Mouse (Mus musculus) Patski (cell line): ENCODE data around the gene Cic. TPM values are rescaled to one million over a fixed set of nuclear protein-coding genes. Genes with fewer than 3 reads are reported as not detected.

ENCODE experiments used
- ATAC-seq: fragments of 100-300 bp; one replicate; pipeline ENCODE4 v1.8.0; 2021
- CTCF ChIA-PET: fragments of 350-600 bp; sonication (Branson Sonifier 250); formaldehyde crosslinking; loops from one replicate; lab custom pipeline; 2022; ENCODE audit warnings: inconsistent platforms; lab: Charles Lee
- POLR2A ChIA-PET: fragments of 350-600 bp; sonication (Branson Sonifier 250); formaldehyde crosslinking; loops from one replicate; lab custom pipeline; 2022; ENCODE audit warnings: antibody characterized with exemption, inconsistent platforms; lab: Charles Lee
- DNase-seq: peaks from one replicate; pipeline ENCODE4 v3.0.0-alpha.2; 2011; ENCODE audit warnings: low read depth, low spot score
- H3K27me3 ChIP-seq: fragments of 371-371 bp; one replicate; pipeline ENCODE4 v1.5.1; 2021
- CTCF ChIP-seq: fragments of 100-300 bp; IDR thresholded peaks from one replicate; pipeline ENCODE4 v1.5.1; 2021
- in situ Hi-C: fragments of 300-500 bp; cut with MboI; formaldehyde crosslinking; loops from 3 replicates; pipeline ENCODE4 v1.11.1; 2018; ENCODE audit warnings: low pct_unique_long_range_greater_than_20kb, mixed read lengths
- polyA plus RNA-seq: library from polyadenylated mRNA; unstranded; gene quantifications from one replicate; pipeline ENCODE4 v1.2.3, GENCODE M21; 2021

The Cic gene
- polyA plus RNA-seq, 1 experiment from 2014 or later, result 138 TPM

GRCm38 (mm10) chr7:25289925-25290324, 22.4 kb downstream of the Cic start:
- no peak for DNase-seq
- in situ Hi-C loops, result no loop called here
- H3K27me3 ChIP-seq, result no peaks in the 10 kb centered on the region
- ChIA-PET POLR2A (no interaction called here), CTCF (interaction anchor here (3.5 kb wide), 1 partner anchor 27 kb away, joined by 15 read pairs; the partner anchor contains the start of gene Megf8)
- ATAC-seq, result no peak
- no peak for TF ChIP-seq CTCF

DNA sequence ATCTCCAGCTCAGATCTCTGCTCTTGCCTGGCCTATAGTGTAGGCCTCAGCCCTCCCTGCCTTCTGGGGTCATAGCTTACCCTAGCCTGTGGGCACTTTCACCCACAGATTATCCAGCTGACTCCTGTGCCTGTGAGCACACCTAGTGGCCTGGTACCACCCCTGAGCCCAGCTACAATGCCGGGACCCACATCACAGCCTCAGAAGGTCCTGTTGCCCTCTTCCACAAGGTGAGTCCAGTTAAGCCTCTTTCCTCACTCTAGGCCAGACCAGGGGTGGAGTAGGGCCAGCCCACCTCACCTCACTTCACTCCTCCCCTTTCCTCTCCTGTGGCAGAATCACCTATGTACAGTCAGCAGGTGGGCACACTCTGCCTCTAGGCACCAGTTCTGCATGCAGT, 23.0 kb downstream of the Cic start:
- in situ Hi-C loops, result no loop called here
- no peak for DNase-seq
- TF ChIP-seq CTCF, result no peak
- POLR2A ChIA-PET, result no interaction called here
- ATAC-seq, result no peak
- CTCF ChIA-PET, result interaction anchor here (3.5 kb wide), 1 partner anchor 26 kb away, joined by 15 read pairs; the partner anchor contains the start of gene Megf8
- H3K27me3 ChIP-seq, result no peaks in the 10 kb centered on the region

DNA sequence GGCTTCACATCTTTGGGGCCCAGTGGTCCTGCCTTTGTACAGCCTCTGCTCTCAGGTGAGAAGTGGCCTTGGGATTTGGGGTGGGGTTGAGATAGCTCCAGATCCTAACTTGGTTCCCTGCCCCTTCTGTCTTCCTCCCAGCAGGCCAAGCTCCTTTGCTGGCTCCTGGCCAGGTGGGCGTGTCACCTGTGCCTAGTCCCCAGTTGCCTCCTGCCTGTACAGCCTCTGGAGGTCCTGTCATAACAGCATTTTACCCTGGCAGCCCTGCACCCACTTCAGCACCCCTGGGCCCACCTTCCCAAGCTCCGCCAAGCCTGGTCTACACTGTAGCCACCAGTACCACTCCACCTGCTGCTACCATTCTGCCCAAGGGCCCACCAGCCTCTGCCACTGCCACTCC, 23.4 kb downstream of the Cic start:
- in situ Hi-C loops, result no loop called here
- no peak for DNase-seq
- no peak for TF ChIP-seq CTCF
- H3K27me3 ChIP-seq, result no peaks in the 10 kb centered on the region
- no peak for ATAC-seq
- POLR2A ChIA-PET, result interaction anchor here (2.1 to 3.2 kb wide), 2 partner anchors 7 to 11 kb away, joined by 6 to 10 read pairs; no protein-coding TSS in a partner anchor
- CTCF ChIA-PET, result interaction anchor here (0.9 to 3.5 kb wide), 2 partner anchors 22 to 26 kb away, joined by 3 to 15 read pairs; partner anchors contain the start of gene Megf8

- H3K27me3 ChIP-seq, result no peaks in the 10 kb centered on the region
- ATAC-seq, result no peak
- no peak for DNase-seq
- no peak for TF ChIP-seq CTCF
- in situ Hi-C loops, result no loop called here
- POLR2A ChIA-PET, result interaction anchor here (2.1 to 3.2 kb wide), 2 partner anchors 8 to 12 kb away, joined by 6 to 10 read pairs; no protein-coding TSS in a partner anchor
- CTCF ChIA-PET, result interaction anchor here (1.2 to 3.5 kb wide), 3 partner anchors 8 to 29 kb away, joined by 3 to 15 read pairs (median 3); partner anchors contain the start of gene Megf8
These were observed 24.6 kb downstream of the Cic start for GRCm38 (mm10) chr7:25292107-25292506.

- in situ Hi-C loops, result no loop called here
- ChIA-PET CTCF (interaction anchor here (1.3 to 1.4 kb wide), 2 partner anchors 20 to 28 kb away, joined by 3 read pairs; no protein-coding TSS in a partner anchor), POLR2A (interaction anchor here (3.2 kb wide), 1 partner anchor 9 kb away, joined by 10 read pairs; no protein-coding TSS in a partner anchor)
- no peaks in the 10 kb centered on the region for H3K27me3 ChIP-seq
- no peak for TF ChIP-seq CTCF
- ATAC-seq, result no peak
- DNase-seq, result no peak
These were observed 25.8 kb downstream of the Cic start for GRCm38 (mm10) chr7:25293191-25293739.

DNA sequence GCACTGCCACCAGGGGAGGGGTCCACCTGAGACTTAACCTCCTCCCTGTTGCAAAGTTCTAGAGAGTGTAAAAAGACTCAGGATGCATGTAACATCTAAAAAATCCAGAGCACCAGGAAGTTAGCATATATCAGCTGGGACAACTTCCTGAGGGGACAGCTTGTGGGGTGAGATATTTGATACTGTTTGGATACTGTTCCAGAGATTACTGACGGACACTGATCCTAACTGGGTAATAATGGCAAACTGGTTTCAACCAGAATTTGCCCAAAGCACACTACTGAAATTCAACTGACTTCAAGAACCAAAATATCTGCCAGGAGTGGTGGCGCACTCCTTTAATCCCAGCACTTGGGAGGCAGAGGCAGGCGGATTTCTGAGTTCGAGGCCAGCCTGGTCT, 27.0 kb downstream of the Cic start:
- ATAC-seq, result no peak
- in situ Hi-C loops, result no loop called here
- no peak for DNase-seq
- H3K27me3 ChIP-seq, result no peaks in the 10 kb centered on the region
- CTCF ChIA-PET, result interaction anchor here (1.1 to 1.4 kb wide), 2 partner anchors 19 to 22 kb away, joined by 3 read pairs; partner anchors contain the start of gene Megf8
- TF ChIP-seq CTCF, result no peak
- POLR2A ChIA-PET, result no interaction called here

GRCm38 (mm10) chr7:25294960-25295722, 27.6 kb downstream of the Cic start:
- CTCF ChIA-PET, result interaction anchor here (1.1 to 1.4 kb wide), 4 partner anchors 19 to 95 kb away, joined by 3 to 5 read pairs (median 4); partner anchors contain the start of gene Megf8
- POLR2A ChIA-PET, result no interaction called here

GRCm38 (mm10) chr7:25296945-25297453, 29.5 kb downstream of the Cic start:
- ChIA-PET CTCF (interaction anchor here (0.9 to 2.0 kb wide), 7 partner anchors 8 to 105 kb away, joined by 3 to 17 read pairs (median 4); partner anchors contain the start of gene Megf8), POLR2A (interaction anchor here (1.1 kb wide), 2 partner anchors 16 to 17 kb away, joined by 3 to 5 read pairs; no protein-coding TSS in a partner anchor)
- H3K27me3 ChIP-seq, result no peaks in the 10 kb centered on the region
- no peak for TF ChIP-seq CTCF
- DNase-seq (no peak), ATAC-seq (no peak)
- in situ Hi-C loops, result no loop called here

More at GRCm38 (mm10) chr7:25294960-25295722, 27.6 kb downstream of the Cic start:
- DNase-seq (no peak), ATAC-seq (no peak)
- no peak for TF ChIP-seq CTCF
- no peaks in the 10 kb centered on the region for H3K27me3 ChIP-seq
- in situ Hi-C loops, result no loop called here

DNA sequence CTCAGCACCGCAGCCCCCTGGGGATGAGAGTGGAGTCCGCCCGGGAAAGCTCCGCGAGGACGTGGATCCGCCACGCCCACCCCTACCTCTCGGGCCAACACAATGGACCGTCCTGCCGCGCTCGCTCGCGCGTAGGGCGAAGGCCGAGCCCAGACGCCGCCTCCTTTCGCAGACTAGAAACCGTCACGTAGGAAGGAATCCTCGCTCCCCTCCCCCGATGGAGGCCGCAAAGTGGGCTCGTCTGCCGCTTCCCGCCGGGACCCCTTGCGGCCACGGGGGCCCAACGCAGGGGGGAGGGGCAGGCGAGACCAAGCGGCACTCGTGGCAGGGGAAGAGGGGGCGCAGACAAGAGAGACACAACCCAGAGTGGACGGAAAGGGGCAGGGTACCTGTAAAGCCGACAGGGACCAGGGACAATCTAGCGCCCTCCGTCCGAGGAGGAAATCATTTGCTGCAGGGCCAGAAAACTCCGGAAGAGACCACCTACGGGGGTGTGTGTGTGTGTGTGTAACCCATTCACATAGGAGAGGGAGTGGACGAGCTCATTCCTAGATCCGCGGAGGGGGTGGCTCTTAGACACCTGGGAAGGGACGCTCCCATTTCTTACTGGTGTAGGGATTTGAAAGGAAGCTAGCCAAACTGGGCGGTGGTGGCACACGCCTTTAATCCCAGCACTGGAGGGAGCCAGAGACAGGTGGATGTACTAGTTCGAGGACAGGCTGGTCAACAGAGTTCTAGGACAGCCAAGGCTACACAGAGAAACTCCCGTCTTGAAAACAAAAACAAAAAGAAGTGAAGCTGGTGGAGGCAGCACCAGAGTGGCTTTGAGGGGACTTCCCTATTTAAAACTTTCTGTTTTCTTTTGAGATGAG, 30.2 kb downstream of the Cic start, which contains the start of gene Pafah1b3:
TSS of gene Pafah1b3 (minus strand) at position 533 of the 872 bp plus-strand sequence.
- no peaks in the 10 kb centered on the region for H3K27me3 ChIP-seq
- POLR2A ChIA-PET, result interaction anchor here (0.8 to 1.2 kb wide), 6 partner anchors 11 to 19 kb away, joined by 3 to 5 read pairs (median 3); partner anchors contain the start of gene Megf8
- peak; percentile 84 for ATAC-seq
- CTCF ChIA-PET, result interaction anchor here (0.7 to 2.0 kb wide), 15 partner anchors 9 to 192 kb away, joined by 3 to 17 read pairs (median 4); partner anchors contain the start of genes Gsk3a and Megf8
- TF ChIP-seq CTCF, result no peak
- no peak for DNase-seq
- in situ Hi-C loops, result no loop called here
